Mouse (Mus musculus) cerebellum, postnatal 36 days (tissue): Measurements from ENCODE around the gene Ttll5.

ENCODE experiments used
- DNase-seq, 2 experiments: peaks; one replicate each; pipeline ENCODE4 v3.0.0; 2021 to 2022; ENCODE audit warnings: mixed read lengths in 2 of 2

The Ttll5 gene

DNA sequence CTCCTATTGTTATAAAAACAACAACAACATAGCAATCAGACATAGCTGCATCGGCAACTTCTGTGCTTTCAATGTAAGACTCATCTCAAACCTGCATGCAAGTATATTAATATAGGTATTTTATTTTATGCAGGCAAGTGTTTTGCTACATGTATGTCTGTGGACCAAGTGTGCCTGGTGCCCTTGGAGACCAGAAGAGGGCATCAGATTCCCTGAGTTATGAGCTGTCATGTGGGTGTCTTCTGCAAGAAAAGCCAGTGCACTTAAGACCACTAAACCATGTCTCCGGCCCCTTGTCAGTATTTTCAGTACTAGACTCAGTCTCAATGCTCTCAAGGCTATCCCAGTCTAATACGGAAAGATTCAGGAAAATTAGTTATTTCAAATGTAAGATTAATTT, 106.3 kb downstream of the Ttll5 start:
- no peak for DNase-seq

- no peak for DNase-seq
These were observed 108.8 kb downstream of the Ttll5 start for GRCm38 (mm10) chr12:85933241-85933640.

DNA sequence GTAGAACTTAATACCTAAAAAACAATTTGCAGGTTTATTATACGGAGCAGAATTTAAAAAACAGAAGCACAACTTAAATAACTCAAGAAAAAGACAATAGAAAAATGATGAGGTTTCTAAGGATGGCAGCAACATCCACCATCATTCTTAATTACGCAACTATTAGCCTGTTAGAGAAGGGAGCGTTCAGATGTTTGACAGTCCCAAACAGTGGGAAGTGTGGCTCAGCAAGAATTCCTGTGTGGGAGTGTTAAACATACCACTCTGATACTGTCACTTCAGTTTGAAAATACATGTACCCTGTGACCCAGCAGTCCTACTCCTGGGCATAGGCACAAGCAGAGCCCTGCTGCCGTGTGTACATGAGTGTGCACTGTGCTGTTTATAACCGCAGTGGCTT, 112.9 kb downstream of the Ttll5 start:
- no peak for DNase-seq

GRCm38 (mm10) chr12:85943456-85943855, 119.0 kb downstream of the Ttll5 start:
- DNase-seq = no peak

DNA sequence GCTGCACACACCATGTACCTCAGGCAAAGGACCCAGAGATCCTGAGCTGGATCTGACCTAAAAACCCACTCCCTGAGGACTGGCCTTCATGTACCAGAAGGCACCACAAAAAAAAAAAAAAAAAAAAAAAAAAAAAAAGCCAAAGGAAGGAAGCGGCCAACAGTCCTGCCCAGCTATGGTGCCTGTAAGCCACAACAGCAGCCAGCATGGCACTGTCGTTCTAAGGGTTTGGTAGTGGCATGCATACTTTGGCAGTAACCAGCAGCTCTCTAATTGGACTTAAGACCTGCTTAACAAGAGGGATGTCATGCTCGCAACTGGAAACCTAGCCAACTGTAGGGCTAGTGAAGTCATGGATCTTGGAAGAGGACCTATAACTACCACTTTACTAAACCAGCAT, 120.0 kb downstream of the Ttll5 start:
- no peak for DNase-seq

DNA sequence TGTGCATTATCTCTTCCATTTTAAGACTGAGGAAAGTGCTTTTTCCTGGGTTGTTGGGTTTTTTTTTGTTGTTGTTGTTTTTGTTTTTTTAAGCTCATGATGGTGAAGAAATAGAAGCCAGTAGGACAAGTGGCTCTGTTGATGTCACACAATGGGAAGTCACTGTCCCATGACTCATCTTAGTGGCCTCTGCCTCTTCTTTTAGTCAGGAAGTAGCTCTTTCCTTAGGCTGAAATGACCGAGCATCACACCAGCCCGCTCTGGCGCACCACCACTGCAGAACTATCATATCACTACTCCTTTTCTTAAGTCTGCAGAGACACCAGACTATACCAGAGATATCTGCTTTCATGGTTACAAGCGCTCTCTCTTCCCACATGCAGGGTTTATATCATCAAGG, 122.7 kb downstream of the Ttll5 start:
- no peak for DNase-seq

DNA sequence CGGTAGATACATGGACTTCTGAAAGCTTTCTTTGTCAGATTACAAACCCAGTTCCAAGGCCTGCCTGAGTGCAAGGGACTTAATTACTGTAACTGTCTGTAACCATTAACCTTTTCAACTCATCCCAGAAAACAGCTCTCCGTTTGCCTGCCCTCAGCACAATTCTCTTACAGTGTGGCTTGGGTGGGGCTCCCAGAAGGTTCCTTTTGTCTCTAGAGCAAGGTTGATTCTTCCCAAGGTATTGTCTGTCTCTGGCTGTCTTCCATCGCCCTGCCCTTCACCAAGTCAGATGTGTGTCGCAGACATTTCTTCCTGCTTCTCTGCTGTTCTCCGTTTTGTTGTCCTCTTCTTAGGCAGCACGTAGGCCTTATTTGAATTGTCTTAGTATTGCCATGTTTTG, 125.2 kb downstream of the Ttll5 start:
- DNase-seq = no peak

DNA sequence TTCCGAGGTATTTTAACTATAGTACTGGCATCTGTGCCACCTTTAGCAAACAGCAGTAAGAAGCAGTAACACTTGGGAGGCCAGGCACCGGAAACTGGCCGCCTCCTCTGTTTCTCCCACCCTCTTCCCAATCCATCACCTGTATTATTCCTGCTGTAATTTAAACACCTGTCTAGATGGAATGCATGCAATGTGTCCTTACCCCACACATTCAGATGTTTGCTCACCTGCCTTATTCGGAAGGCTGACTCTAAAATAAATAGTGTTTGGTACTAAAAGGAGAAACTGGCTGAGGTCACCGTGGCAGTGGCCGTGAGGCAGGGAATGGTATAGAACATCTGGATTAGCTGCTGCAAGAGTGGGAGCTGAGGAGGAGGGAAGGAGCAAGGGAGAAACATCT, 125.9 kb downstream of the Ttll5 start:
- DNase-seq = no peak

GRCm38 (mm10) chr12:85951036-85951435, 126.6 kb downstream of the Ttll5 start:
- DNase-seq = no peak

DNA sequence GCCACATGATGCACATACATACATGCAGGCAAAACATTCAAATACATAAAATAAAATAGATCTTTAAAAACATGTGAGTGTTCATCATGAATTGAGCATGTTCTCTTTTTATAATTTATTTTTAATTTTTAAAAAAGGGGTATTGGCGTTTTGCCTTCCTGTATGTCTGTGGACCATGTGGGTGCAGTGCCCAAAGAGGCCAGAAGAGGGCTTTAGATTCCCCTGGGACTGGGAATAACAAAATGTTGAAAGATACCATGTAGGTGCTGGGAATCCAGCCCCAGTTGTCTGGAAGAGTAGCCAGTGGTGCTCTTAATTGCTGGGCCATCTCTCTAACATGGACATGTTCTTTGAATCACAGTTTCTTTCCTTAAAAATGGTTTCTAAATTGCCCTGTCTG, 127.4 kb downstream of the Ttll5 start:
- no peak for DNase-seq

DNA sequence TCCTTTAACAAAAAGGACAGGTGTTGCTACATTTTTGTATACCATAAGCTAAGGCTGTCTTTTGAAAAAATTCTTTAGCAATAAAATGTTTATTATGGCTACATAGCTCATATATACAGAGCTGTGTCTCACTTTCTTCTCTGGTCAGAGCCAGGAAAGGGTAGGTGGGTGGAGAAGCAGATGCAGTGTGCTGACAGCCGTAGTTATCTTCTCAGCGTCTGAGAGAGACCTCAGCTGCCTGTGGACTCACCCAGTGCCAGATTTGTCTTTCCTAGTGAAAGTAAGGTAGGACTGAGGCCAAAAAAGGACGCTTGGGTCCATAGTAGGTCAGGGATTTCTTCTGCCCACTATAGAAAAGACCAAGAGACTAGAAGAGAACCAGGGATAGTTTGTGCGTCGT, 127.9 kb downstream of the Ttll5 start:
- no peak for DNase-seq

GRCm38 (mm10) chr12:85954167-85954566, 129.7 kb downstream of the Ttll5 start:
- DNase-seq = no peak

GRCm38 (mm10) chr12:85955062-85955461, 130.6 kb downstream of the Ttll5 start:
- DNase-seq = no peak

- DNase-seq = no peak
These were observed 131.2 kb downstream of the Ttll5 start for GRCm38 (mm10) chr12:85955690-85956089.

DNA sequence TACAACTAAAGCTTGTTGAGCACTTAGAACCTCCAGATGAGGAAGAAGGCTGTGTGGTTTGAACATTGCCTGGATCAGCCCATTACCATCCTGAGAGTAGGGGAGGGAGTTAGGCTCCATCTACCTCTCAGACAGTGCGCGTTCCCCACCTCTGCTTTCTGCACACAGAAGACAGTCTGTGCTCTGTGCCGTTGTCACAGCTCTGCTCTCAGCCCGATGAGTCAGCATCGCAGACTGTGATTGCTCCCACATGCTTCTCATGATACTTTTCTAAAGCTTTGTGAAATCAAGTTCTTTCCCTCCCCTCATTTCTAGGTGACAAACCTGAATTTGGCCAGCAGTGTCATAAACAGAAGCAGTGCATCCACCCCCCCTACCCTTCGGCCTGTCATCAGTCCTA, 131.8 kb downstream of the Ttll5 start:
- no peak for DNase-seq

DNA sequence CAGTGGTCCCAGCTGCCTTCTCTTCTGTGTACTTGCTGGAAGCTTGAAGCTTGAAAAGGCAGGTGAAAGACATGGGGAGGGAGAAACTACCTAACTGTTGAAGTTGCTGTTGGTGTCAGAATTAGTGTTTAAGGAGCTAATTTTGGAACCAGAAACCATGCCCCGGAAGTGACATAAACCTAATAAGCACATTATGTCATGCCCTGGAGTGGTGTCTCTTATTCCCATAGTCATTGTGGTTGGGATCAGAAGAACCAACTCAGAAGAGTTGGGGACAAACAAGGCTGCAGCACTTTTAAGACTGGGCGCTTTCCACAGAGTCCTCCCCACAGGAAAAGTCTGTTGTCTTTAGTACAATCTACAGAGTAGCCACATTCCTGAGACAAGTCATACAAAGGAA, 134.0 kb downstream of the Ttll5 start:
- no peak for DNase-seq

DNA sequence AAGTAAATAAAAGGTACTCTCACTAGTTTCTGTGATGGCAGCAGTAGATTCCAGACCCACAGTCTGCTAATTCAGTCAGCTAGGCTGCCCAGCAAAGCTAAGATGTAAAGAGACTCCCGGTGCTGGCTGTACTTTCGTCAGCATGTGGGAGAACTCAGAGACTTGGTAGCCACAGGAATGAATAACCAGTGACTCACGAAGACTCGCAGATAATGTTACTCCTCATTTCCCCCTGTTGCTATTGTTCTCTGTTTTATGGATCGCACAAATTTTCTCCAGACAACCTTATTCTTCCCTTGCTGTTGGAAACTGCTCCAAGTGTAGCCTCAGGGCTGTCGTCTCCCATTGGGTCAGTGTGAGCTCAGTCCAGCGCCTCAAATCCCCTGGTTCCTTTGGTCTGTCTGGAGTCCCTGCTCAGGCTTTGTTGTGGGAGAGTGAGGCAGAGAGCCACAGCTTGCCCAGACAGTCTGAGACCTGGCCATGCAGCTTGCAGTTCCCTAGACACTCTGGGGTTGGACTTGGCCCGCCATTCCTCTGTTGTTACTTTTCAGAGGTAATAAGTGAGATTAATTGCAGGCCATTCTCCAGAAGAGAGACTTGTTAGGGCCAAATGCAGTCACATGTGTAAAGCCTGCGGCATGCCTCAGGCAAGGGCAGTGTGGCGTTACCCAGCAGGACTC, 135.5 kb downstream of the Ttll5 start:
- no peak for DNase-seq

DNA sequence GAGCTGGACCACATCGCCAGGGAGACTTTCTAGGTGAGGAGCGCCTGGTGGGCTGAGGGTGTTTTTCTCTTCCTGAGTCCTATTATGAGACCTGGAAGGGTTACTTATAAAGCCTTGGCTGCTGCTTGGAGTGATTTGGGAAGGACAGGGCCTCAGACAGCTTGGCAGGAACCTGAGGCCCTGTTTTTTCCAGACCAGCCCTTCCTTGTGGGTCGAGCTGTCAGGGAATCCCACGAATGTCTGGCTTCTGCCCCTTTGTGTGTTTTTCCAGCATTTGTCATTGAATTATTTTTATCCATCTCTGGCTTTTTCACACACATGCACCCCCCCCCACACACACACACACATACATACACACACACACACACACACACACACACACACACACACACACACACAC, 136.2 kb downstream of the Ttll5 start:
- no peak for DNase-seq

DNA sequence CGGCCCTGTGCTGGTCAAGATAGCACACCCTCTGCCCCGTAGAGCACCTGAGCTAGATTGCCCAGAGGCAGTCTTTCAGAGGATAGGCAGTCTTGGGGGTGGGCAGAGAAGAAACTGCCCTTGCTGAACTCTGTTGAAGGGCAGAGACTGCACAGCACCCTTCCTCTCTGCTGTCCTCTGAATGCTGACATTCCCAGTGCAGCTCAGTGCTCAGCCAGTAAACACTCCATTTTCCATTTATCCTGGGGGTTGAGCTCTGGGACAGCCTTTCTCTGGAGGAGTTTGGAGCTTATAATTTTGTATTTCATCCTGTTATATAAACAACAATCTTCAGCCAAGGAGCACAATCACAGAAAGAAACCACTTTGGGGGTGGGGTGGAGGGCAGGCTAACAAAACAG, 138.7 kb downstream of the Ttll5 start:
- DNase-seq = no peak

- no peak for DNase-seq
These were observed 139.2 kb downstream of the Ttll5 start for GRCm38 (mm10) chr12:85963699-85964098.

- no peak for DNase-seq
These were observed 140.0 kb downstream of the Ttll5 start for GRCm38 (mm10) chr12:85964436-85964835.

- DNase-seq = no peak
These were observed 143.4 kb downstream of the Ttll5 start for GRCm38 (mm10) chr12:85967812-85968211.

DNA sequence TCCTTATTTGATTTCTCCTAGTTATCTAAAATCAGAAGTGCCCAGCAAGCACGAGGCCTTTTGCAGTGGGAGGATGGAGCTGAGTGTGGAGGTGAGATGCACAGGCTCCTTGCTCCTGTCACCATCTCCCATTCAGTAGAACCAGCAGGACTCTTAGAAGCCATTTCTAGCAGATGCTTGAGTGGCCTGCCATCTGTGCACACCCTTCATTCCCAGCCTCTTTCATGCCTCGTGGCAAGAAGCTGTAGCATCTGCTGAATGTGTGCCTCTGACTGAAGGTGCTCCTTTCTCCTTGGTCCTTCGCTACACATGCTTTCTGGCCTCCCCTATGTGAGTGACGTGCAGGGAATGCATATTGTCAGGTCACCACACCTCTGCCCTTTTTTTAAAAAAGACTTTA, 143.9 kb downstream of the Ttll5 start:
- no peak for DNase-seq

DNA sequence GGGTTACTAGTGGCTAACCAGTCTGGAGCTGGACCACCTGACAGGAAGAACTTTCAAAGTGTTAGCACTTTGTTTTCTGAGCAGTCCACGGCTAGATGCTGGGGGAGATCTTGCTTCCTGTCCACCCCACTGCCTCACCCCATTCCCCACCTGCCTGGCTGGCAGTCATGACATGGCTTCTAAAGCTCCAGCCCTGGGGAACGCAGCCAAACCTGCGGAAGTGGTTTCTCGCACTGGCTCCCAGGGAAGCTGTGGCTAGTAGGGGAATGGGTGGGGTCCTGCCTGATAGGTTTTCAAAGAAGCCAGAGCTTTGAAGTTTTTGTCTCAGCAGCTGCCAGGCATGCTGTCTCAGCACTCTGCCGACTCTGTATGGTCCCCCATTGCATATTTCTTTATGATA, 145.1 kb downstream of the Ttll5 start:
- DNase-seq = peak; percentile 53 to 61

GRCm38 (mm10) chr12:85970191-85970590, 145.7 kb downstream of the Ttll5 start:
- DNase-seq = peak; percentile 83 to 85

DNA sequence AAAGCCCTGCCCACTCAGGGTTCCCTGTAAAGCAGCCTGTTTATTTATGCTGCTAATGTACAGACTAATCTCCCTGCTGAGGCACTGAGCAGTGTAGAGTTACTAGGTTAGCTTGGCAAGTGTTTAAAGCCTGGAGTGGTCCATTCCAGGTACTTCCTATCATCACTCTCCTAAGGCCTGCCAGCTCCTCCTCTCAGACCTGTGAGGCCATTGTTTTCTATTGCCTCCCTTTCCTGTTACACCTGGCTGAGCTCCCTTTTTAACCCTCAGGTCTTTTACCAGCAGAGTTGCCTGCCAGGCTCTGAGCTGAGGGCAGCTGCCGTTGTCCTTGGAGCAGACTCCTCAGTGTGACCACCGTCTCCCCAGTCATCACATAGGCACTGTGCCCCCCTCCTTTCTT, 146.3 kb downstream of the Ttll5 start:
- peak; percentile 37 to 56 for DNase-seq
